In the genomic region with DNA sequence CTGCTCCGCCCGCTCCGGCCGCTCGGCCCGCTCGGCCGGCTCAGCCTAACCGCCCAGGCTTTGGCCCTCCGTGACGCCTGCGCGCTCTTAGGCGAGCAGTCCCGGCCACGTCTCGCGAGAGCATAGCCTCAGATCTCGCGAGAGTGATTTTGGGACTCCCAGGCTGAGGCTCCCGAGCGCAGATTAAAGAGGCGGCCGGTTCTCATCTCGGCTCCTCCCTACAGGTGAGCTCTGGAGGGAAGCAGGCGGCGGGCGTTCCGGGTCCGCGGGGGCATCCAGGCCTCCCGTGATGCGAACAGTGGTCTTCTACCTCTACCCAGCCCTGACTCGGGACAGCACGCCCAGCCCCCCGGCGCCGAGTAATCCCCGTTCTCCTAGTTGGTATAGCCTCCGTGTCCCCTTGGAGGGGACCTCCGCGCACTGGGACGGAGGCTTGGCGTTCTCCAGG, we compare ENCODE assay signal across 8 mouse cellular contexts. TPM values are rescaled to one million over a fixed set of nuclear protein-coding genes. Genes with fewer than 3 reads are reported as not detected.
DNase-seq lines count a peak whose midpoint lies in the region; ATAC-seq lines count a peak whose summit lies in the region.

A gene (minus strand): TSS at position 89 of the 448 bp plus-strand sequence.

- peaks cover 7% of the 10 kb centered on the region; the same call in 1 of the 2 replicates for H3K36me3 ChIP-seq in heart, embryonic 13.5 days
- H3K36me3 ChIP-seq in liver, embryonic 12.5 days: no peaks in the 10 kb centered on the region
- no peaks in the 10 kb centered on the region for H3K36me3 ChIP-seq in stomach, embryonic 15.5 days

- peak within 1 kb of the TSS; percentile 72 for H3K4me2 ChIP-seq in heart, embryonic 13.5 days
- peak within 1 kb of the TSS; percentile 77 for H3K4me2 ChIP-seq in liver, embryonic 12.5 days
- peak within 1 kb of the TSS; percentile 56 for H3K4me2 ChIP-seq in stomach, embryonic 15.5 days

- WGBS in heart, embryonic 13.5 days: 14% methylated on average over 44 of the region's 44 CpGs
- WGBS in liver, embryonic 12.5 days (ENCODE audit: insufficient replicate concordance): 12% methylated on average over 34 of the region's 44 CpGs
- WGBS in stomach, embryonic 15.5 days: 17% methylated on average over 44 of the region's 44 CpGs

- H3K27me3 ChIP-seq in heart, embryonic 13.5 days (replicated peaks): peaks cover 26% of the 10 kb centered on the region
- H3K27me3 ChIP-seq in liver, embryonic 12.5 days (replicated peaks): peaks cover 18% of the 10 kb centered on the region
- 0 out of 2 replicates have a peak, but pooled peaks cover 3% of the 10 kb centered on the region for H3K27me3 ChIP-seq in stomach, embryonic 15.5 days (replicated peaks)

- no peaks in the 10 kb centered on the region for H3K9me3 ChIP-seq in heart, embryonic 13.5 days
- H3K9me3 ChIP-seq in liver, embryonic 12.5 days (replicated peaks): no peaks in the 10 kb centered on the region
- no peaks in the 10 kb centered on the region for H3K9me3 ChIP-seq in stomach, embryonic 15.5 days

- peak within 1 kb of the TSS; percentile 87 for H3K9ac ChIP-seq in heart, embryonic 13.5 days
- peak within 1 kb of the TSS; percentile 82 for H3K9ac ChIP-seq in liver, embryonic 12.5 days
- peak within 1 kb of the TSS; percentile 50 for H3K9ac ChIP-seq in stomach, embryonic 15.5 days

- H3K4me1 ChIP-seq in heart, embryonic 13.5 days: peaks cover 12% of the 10 kb centered on the region; the same call in 1 of the 2 replicates
- peaks cover 29% of the 10 kb centered on the region for H3K4me1 ChIP-seq in liver, embryonic 12.5 days
- no peaks in the 10 kb centered on the region for H3K4me1 ChIP-seq in stomach, embryonic 15.5 days

- peak; percentile 93 for DNase-seq in CD4-positive helper T cell, adult 2 months (ENCODE audit: low read depth, low spot score)
- DNase-seq in brain, embryonic 18.5 days (ENCODE audit: low read depth, low spot score): peak; percentile 76
- DNase-seq in kidney, postnatal 10 days: peak; percentile 94
- DNase-seq in natural killer cell, adult 2 months (ENCODE audit: low spot score in 2 of 2): peak; percentile 77 to 85

- peak within 1 kb of the TSS; percentile 69 for H3K4me3 ChIP-seq in heart, embryonic 13.5 days
- peak within 1 kb of the TSS; percentile 70 for H3K4me3 ChIP-seq in liver, embryonic 12.5 days
- H3K4me3 ChIP-seq in stomach, embryonic 15.5 days (replicated peaks): peak within 1 kb of the TSS; percentile 62

- H3K27ac ChIP-seq in heart, embryonic 13.5 days (replicated peaks): peak within 1 kb of the TSS; percentile 79
- peak within 1 kb of the TSS; percentile 66; the same call in 1 of the 2 replicates for H3K27ac ChIP-seq in liver, embryonic 12.5 days
- peak within 1 kb of the TSS; percentile 83 for H3K27ac ChIP-seq in stomach, embryonic 15.5 days

- ATAC-seq in erythroid progenitor cell, adult 5-6 weeks (replicated peaks; ENCODE audit: low FRiP score, poor library complexity, severe bottlenecking): peak; percentile 96
- peak; percentile 95 for ATAC-seq in heart, embryonic 13.5 days (ENCODE audit: extremely low read depth, insufficient number of reproducible peaks, low FRiP score, low TSS enrichment)
- ATAC-seq in liver, embryonic 12.5 days: peak; percentile 99
- ATAC-seq in stomach, embryonic 15.5 days (ENCODE audit: insufficient read depth, low FRiP score, low read depth): peak; percentile 98

RNA-seq across cellular contexts. Expression of the gene that starts here (rescaled TPM):
- total RNA-seq in erythroid progenitor cell, adult 5-6 weeks (2015; ENCODE audit: low replicate concordance): 7.9 and 9.6 TPM in 2 replicates
- total RNA-seq in erythroid progenitor cell, adult 5-6 weeks (2017; ENCODE audit: low replicate concordance): 6.2 and 11.2 TPM in 2 replicates
- polyA plus RNA-seq in heart, embryonic 13.5 days (2015; fragmentation: Nextera tagmentation; extraction: Ambion mirVana): 3.7 and 4.5 TPM in 2 replicates
- 4.4 and 4.7 TPM in 2 replicates for polyA plus RNA-seq in liver, embryonic 12.5 days (2016; fragmentation: Nextera tagmentation; extraction: Ambion mirVana)
- 5.7 and 6.0 TPM in 2 replicates for polyA plus RNA-seq in stomach, embryonic 15.5 days (2015; fragmentation: Nextera tagmentation; extraction: Ambion mirVana)

Comparison
In these comparisons a context has a peak if more than half of its experiments do, and no peak if none do; other contexts are left out.
1. Peak in every context shown above with its lines: DNase-seq, ATAC-seq, H3K4me3 ChIP-seq and H3K27ac ChIP-seq.